Mouse (Mus musculus): ENCODE data around the gene Eif2ak4.

The Eif2ak4 gene

DNA sequence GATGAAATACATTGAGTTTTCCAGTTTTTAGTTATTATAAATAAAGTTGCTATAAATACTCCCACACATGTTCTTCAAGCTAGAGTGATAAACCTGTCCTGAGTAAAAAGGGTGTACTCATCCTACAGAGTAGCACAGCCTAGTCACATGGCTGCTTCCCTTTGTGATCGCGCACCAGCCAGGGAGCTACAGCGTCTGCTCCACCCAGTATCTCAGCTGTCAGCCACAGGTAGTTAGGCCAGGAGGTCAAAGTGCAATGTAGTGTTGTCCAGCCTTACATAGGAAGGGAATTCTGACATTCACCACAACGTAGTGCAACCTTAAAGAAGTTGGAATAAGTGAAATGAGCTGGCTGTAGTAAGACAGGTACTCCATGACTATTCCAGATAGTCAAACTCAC, 17.1 kb downstream of the Eif2ak4 start:
- DNase-seq (ENCODE audit: low spot score in 2 of 2) = no peak

DNA sequence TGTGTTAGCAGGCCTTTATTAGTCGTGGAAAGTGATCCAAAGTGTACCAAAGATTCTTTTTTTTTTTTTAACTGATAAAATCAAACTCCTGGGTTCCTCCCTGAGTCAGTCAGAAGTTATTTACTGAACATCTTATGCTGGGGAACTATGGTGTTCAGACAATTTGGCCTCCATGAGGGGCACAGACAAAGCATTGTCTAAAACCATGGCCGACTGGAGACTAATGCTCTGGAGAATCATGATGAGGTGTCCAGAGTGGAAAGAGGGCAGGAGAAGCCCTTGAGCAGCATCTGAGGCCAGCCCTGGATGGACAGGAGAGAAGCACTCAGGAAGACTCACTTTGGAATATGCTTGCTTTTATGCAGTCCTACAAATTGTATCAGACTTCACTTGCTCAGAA, 18.4 kb downstream of the Eif2ak4 start:
- DNase-seq (ENCODE audit: low spot score in 2 of 2) = no peak

DNA sequence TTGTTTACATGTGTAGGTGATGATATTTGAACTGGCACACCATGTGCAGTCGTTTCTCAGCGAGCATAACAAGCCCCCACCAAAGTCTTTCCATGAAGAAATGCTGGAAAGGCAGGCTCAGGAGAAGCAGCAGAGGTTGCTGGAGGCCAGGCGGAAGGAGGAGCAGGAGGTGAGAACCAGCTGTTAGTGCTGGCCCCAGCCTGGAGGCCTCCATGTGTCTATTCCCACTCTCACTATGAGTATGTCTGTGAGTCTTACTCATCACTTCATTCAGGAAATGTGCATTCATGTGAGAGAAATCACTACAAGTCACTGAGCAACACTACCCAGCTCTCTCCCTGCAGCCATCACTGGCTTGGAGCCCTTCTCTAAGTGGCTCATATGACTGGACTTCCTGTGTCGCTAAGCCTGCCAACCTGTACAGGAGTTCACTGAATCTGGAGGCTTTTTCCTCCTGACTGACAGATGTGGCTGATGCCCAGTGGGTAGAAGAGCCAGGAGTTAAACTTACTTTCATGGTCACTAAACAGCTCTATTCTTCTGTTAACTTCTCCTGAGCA, 20.0 kb downstream of the Eif2ak4 start:
- DNase-seq (ENCODE audit: low spot score in 2 of 2) = no peak

DNA sequence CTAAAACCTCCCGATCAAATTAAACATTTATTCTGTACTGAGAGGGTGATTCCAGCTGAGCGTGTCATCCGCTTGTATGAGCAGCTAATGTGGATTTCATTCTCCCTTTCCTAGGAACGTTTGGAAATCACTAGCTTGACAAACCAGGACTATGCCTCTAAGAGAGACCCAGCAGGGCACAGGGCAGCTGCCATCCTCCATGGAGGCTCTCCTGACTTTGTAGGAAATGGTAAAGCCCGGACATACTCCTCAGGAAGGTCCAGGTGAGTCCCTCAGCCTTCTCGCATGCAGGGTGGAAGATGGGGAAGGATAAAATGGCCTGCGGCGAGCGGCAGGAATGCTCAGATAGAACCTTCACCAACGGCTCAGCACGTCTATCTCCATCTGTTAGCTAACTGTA, 24.4 kb downstream of the Eif2ak4 start:
- DNase-seq (ENCODE audit: low spot score in 2 of 2) = no peak

DNA sequence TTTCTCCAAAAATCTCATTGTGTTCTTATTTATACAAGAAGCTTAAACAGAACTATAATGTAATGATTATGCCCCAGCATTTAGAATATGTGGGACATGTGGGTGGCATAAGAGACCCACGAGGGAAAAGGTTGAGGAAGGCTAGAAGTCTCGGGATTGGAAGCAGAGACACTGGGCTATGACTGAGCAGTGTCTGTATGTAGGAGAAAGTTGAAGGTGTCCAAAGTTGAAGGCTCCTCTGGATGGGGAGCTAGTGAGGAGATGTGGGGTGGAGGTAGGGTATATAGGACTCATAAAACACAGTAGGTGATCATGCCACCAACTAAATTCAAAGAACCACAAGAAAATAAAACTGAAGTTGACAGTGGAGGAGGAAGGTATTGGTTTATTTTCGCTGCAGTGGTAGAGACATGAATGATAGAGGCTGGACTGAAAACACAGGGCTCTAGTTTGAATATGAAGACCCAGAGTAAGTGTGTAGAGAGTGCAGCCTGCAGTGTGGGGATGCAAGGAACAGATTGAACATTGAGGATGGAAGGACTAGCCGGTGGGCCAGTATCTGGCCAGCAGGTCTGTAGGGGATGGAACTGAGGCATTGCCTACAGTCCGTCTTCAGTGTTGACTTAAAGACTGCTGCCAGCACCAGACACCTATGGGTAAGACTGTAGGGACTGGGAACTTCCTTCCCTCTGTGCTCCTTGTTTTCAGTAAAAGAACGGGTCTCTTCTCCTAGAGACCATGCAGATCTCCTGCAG, 27.4 kb downstream of the Eif2ak4 start:
- no peak for DNase-seq (ENCODE audit: low spot score in 2 of 2)

GRCm38 (mm10) chr2:118418076-118418475, 29.7 kb downstream of the Eif2ak4 start:
- DNase-seq (ENCODE audit: low spot score in 2 of 2) = no peak

- DNase-seq (ENCODE audit: low spot score in 2 of 2) = no peak
These were observed 33.5 kb downstream of the Eif2ak4 start for GRCm38 (mm10) chr2:118421951-118422350.

DNA sequence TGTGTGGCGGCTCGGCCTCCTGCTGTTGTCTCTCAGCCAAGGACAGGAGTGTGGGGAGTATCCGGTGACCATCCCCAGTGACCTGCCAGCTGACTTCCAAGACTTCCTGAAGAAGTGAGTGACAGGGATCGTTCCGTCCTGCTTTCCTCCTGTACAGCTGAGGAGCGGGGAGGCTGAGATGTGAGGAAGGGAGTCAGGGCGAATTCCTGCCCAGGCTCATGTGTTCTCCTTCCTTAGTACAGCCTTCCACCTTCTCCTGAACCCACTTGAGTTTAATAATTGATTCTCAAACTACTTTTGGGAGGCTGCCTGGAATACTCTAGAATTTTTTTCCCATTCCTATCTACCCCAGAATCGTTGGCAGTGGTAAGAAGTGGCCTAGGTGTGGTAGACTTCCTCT, 34.0 kb downstream of the Eif2ak4 start:
- no peak for DNase-seq (ENCODE audit: low spot score in 2 of 2)

GRCm38 (mm10) chr2:118428296-118428695, 39.9 kb downstream of the Eif2ak4 start:
- no peak for DNase-seq (ENCODE audit: low spot score in 2 of 2)

DNA sequence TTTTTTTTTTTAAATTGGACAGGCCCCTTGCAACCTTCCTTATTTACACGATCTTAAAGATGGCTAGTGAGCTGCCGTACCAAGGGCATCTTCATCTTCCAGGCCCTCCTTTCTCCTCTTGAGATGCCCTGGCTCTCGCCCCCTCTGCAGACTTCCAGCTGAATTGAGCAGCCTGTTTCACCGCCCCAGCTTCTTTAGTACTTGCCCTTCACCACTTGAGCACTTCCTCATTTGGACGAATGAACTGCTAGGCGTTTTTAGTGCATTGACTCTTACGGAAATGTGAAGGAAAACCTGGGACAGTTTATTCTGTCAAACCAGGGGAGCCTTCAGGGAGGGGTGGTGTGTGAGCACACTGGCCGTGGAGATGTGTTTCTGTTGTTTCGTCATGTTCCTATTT, 40.9 kb downstream of the Eif2ak4 start:
- no peak for DNase-seq (ENCODE audit: low spot score in 2 of 2)

GRCm38 (mm10) chr2:118430630-118431029, 42.2 kb downstream of the Eif2ak4 start:
- no peak for DNase-seq (ENCODE audit: low spot score in 2 of 2)

DNA sequence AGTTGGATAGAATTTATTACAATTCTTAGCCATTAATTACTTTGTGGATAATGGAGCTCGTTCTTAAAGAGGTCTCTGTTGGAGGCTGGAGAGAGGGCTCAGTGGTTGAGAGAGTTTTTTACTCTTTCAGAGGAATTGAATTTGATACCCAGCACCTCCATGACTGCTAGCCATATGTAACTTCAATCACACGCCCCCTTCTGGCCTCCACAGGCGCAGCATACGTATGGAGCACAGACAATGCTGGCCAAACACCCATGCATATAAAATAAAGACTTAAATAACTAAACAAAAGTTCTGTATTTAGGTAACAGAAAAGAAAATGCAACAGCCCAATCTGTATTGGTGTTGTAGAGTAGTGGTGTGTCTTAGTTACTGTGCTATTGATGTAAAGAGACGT, 43.2 kb downstream of the Eif2ak4 start:
- DNase-seq (ENCODE audit: low spot score in 2 of 2) = no peak

DNA sequence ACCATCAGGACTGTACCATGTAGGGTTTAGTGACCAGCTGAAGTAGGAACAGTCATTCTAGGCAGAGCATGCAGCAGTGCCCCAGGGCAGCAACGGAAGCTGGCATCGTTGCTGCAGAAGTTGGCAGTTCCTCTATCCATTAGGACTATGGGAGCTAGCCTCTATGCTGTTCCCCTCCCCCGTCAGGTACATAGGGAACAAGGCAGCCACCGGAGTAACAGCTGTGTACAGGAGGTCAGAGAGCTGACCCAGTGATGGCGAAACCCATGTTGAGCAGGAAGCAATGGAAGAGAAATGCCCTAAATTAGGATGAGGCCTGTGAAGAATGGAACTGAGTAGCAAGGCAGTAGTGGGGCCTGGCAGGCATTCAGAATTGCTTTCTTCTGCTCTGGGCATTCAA, 53.8 kb downstream of the Eif2ak4 start:
- DNase-seq (ENCODE audit: low spot score in 2 of 2) = no peak

DNA sequence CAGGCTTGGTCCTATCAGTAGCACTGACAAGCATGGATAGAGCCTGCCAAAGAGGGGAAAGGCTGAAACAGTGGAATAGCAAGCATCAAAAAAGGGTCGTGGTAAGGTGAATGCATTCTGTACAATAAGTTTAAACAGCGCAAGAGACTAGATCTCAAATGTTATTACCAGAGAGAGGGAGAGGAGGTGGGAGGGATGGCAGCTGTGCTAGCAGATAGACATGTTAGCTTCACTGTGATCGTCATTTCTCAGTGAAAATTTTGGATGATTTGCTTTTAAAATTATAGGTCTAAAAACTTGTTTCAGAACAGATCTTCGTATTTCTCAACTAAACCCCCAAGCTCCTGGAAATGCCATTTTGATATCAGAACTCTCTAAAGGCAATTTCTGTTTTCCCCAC, 54.3 kb downstream of the Eif2ak4 start:
- no peak for DNase-seq (ENCODE audit: low spot score in 2 of 2)

GRCm38 (mm10) chr2:118445696-118446674, 57.6 kb downstream of the Eif2ak4 start:
- DNase-seq (ENCODE audit: low spot score in 2 of 2) = peak; percentile 35 to 53

DNA sequence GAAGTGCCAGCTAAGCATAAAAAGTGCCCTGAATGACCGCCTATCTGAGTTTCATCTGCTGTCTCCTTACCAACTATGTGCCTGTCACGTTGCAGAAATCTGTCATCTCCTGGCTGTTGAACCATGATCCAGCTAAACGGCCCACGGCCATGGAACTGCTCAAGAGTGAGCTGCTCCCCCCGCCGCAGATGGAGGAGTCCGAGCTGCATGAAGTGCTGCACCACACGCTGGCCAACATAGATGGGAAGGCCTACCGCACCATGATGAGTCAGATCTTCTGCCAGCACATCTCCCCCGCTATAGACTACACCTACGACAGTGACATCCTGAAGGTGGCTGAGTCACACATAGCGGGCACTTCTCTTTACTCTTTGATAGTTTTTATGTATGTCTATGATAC, 59.8 kb downstream of the Eif2ak4 start:
- peak; percentile 58 to 77 for DNase-seq (ENCODE audit: low spot score in 2 of 2)

- DNase-seq (ENCODE audit: low spot score in 2 of 2) = no peak
These were observed 62.6 kb downstream of the Eif2ak4 start for GRCm38 (mm10) chr2:118451056-118451455.

DNA sequence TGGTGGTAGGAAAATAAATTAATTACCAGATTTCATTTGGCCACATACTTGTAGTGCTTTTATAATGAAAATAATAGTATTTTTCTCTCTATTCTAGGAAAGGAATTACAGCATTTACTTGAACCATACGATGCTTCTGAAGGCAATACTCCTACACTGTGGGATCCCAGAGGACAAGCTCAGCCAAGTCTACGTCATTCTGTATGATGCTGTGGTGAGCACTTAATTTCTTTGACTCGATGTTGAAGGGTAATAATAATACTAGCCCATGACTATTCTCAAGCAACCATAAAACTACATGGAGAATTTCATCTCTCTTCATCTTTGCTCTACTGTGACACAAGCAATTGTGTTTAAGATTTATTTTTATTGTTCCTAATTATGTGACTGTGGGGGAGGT, 68.6 kb downstream of the Eif2ak4 start:
- DNase-seq (ENCODE audit: low spot score in 2 of 2) = no peak

DNA sequence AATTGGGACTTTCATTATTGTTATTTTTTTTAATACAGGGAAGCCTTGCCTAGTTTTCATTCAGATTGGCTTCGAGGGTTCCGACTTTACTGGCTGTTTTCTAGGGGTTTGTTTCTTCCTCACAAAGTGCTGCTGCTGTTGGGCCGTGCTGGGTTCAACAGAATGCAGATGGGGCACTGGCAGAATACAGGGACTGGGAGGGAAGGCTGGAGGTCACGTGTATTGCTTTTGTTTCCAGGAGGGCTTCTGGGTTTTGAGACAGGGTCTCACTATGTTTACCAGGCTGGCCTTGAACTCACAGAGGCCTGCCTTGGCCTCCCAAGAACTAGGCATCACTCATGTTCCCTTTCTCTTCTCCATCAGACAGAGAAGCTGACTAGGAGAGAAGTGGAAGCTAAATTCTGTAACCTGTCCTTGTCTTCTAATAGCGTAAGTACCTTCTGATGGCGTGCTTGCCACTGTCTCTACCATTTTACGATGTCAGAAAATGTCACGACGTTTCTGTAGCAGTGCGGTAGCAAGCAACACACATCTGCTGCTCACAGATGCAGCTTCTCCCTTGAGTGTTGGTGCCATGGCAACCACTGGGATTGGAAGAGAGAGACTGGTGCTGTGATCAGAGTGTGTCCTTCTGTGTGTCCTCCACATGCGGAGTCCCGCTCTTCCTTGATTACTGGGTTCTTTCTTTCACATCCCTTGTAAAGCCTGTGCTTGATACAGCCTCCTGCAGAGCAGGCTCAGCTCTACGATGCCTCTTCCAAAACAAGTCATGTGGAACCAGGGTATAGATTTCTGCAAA, 69.2 kb downstream of the Eif2ak4 start:
- DNase-seq (ENCODE audit: low spot score in 2 of 2) = peak; percentile 47 to 52

DNA sequence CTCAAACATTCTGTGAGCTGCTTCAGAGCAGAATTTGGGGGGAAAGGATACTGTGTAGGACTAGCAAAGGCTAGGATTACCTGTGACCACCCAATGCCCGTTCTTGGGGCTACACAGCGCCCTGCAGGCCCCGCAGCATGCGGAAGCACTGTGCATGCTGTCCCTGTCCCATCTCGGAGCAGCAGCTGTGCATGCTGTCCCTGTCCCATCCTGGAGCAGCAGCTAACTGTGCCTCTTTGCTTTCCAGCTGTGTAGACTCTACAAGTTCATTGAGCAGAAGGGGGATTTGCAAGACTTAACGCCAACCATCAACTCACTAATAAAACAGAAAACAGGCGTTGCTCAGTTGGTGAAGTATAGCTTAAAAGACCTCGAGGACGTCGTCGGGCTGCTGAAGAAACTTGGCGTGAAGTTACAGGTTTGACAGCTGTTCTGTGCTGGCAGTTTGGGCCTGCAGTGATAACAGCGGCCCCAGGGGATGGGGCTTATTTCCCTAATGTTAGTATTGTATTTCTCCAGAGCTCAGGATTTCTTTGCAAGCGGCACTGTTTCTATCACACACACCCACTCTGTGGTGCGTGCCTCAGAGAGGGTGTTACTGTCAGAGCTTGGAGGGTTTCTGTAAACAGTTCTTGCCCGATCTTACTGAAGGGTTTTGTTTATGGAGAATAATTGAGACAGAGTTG, 73.2 kb downstream of the Eif2ak4 start:
- DNase-seq (ENCODE audit: low spot score in 2 of 2) = no peak

DNA sequence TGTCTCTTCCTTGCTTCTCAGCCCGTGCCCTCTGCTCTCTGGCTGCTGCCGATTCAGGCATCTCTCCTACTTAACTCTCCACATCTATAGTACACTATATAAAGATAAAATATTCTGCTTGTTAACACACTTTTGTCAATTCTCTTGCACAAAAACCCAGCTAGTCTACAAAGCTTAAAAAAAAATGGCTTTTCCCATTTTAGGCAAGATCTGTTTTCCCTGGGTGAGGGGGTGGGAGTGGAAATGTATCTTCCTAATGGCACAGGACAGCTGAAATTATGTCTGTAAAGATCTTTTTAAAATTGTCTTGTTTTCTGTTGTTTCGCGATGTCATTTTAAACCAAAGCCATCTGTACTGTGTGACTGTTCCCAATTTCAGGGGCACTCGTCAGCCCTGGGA, 75.1 kb downstream of the Eif2ak4 start:
- DNase-seq (ENCODE audit: low spot score in 2 of 2) = no peak

Measured in left cerebral cortex, adult 9 months (tissue).